Mouse (Mus musculus): ENCODE data around the gene Dcxr. TPM values are rescaled to one million over a fixed set of nuclear protein-coding genes. Genes with fewer than 3 reads are reported as not detected.
A peak's percentile ranks its signal among the peaks of the same experiment; 100 is the strongest.

Dcxr gene
- polyA plus RNA-seq, 1 experiment from 2014 or later, result 16.0 TPM

GRCm38 (mm10) chr11:120726243-120727168, 575 bp downstream of the Dcxr start:
- Histone ChIP-seq H3K36me3 (replicated peaks) (no peaks in the 10 kb centered on the region; the same call in 1 of the 2 replicates), H3K4me1 (peaks cover 38% of the 10 kb centered on the region), H3K27ac (replicated peaks) (peak overlapping the region; percentile 71; the same call in 1 of the 2 replicates), H3K9me3 (no peaks in the 10 kb centered on the region), H3K4me3 (peak overlapping the region; percentile 77), H3K27me3 (replicated peaks; ENCODE audit: low read depth, poor library complexity, severe bottlenecking) (peaks cover 76% of the 10 kb centered on the region)
- DNase-seq (ENCODE audit: low spot score), result no peak
- whole genome bisulfite sequencing, result 18% methylated on average over 36 of the region's 36 CpGs

- no peak overlapping the region for H3K27ac ChIP-seq (replicated peaks)
- H3K4me1 ChIP-seq, result peaks cover 39% of the 10 kb centered on the region
- H3K27me3 ChIP-seq (replicated peaks; ENCODE audit: low read depth, poor library complexity, severe bottlenecking), result peaks cover 60% of the 10 kb centered on the region
- H3K4me3 ChIP-seq, result no peak overlapping the region
- 86% methylated on average over 7 of the region's 7 CpGs for WGBS
- no peaks in the 10 kb centered on the region for H3K9me3 ChIP-seq
- peaks cover 16% of the 10 kb centered on the region for H3K36me3 ChIP-seq (replicated peaks)
- DNase-seq (ENCODE audit: low spot score), result no peak
Observed at GRCm38 (mm10) chr11:120723509-120723908, 3.6 kb downstream of the Dcxr start.

GRCm38 (mm10) chr11:120722761-120723382, 4.2 kb downstream of the Dcxr start:
- H3K27me3 ChIP-seq (replicated peaks; ENCODE audit: low read depth, poor library complexity, severe bottlenecking), result peaks cover 54% of the 10 kb centered on the region
- 90% methylated on average over 11 of the region's 11 CpGs for WGBS
- peaks cover 39% of the 10 kb centered on the region for H3K4me1 ChIP-seq
- no peak overlapping the region for H3K27ac ChIP-seq (replicated peaks)
- no peak for DNase-seq (ENCODE audit: low spot score)
- peak overlapping the region; percentile 72; the same call in 1 of the 2 replicates for H3K4me3 ChIP-seq
- no peaks in the 10 kb centered on the region for H3K9me3 ChIP-seq
- peaks cover 23% of the 10 kb centered on the region for H3K36me3 ChIP-seq (replicated peaks)

- Histone ChIP-seq H3K27ac (replicated peaks) (peak overlapping the region; percentile 75), H3K4me3 (peak overlapping the region; percentile 72), H3K9me3 (no peaks in the 10 kb centered on the region), H3K27me3 (replicated peaks; ENCODE audit: low read depth, poor library complexity, severe bottlenecking) (peaks cover 53% of the 10 kb centered on the region), H3K4me1 (peaks cover 35% of the 10 kb centered on the region), H3K36me3 (replicated peaks) (peaks cover 30% of the 10 kb centered on the region)
- DNase-seq (ENCODE audit: low spot score), result no peak
- WGBS, result 20% methylated on average over 21 of the region's 21 CpGs
Observed at GRCm38 (mm10) chr11:120722067-120722630, 4.9 kb downstream of the Dcxr start.

- Histone ChIP-seq H3K27ac (replicated peaks) (peak within 1 kb of the TSS; percentile 75), H3K4me3 (peak within 1 kb of the TSS; percentile 72), H3K9me3 (no peaks in the 10 kb centered on the region), H3K36me3 (replicated peaks) (peaks cover 37% of the 10 kb centered on the region), H3K4me1 (peaks cover 29% of the 10 kb centered on the region), H3K27me3 (replicated peaks; ENCODE audit: low read depth, poor library complexity, severe bottlenecking) (peaks cover 51% of the 10 kb centered on the region)
- DNase-seq (ENCODE audit: low spot score), result peak; percentile 87
- WGBS, result under 1% methylated on average over 90 of the region's 90 CpGs
Observed at GRCm38 (mm10) chr11:120721124-120722066, 5.7 kb downstream of the Dcxr start, which contains the start of gene Rac3. Gene Rac3 (plus strand): TSS chr11:120721470.

GRCm38 (mm10) chr11:120720450-120720849, 6.6 kb downstream of the Dcxr start:
- Histone ChIP-seq H3K36me3 (replicated peaks) (peaks cover 46% of the 10 kb centered on the region), H3K4me3 (peak overlapping the region; percentile 72), H3K27me3 (replicated peaks; ENCODE audit: low read depth, poor library complexity, severe bottlenecking) (peaks cover 41% of the 10 kb centered on the region), H3K9me3 (no peaks in the 10 kb centered on the region), H3K27ac (replicated peaks) (peak overlapping the region; percentile 75; the same call in 1 of the 2 replicates), H3K4me1 (peaks cover 27% of the 10 kb centered on the region)
- WGBS, result 12% methylated on average over 17 of the region's 17 CpGs
- peak; percentile 92 for DNase-seq (ENCODE audit: low spot score)

GRCm38 (mm10) chr11:120719841-120720376, 7.2 kb downstream of the Dcxr start:
- Histone ChIP-seq H3K4me1 (peaks cover 32% of the 10 kb centered on the region), H3K4me3 (no peak overlapping the region), H3K9me3 (no peaks in the 10 kb centered on the region), H3K27ac (replicated peaks) (no peak overlapping the region), H3K27me3 (replicated peaks; ENCODE audit: low read depth, poor library complexity, severe bottlenecking) (peaks cover 37% of the 10 kb centered on the region), H3K36me3 (replicated peaks) (peaks cover 51% of the 10 kb centered on the region)
- WGBS, result 90% methylated on average over 13 of the region's 13 CpGs
- DNase-seq (ENCODE audit: low spot score), result no peak

GRCm38 (mm10) chr11:120719242-120719641, 7.8 kb downstream of the Dcxr start:
- WGBS, result 95% methylated on average over 9 of the region's 9 CpGs
- Histone ChIP-seq H3K27ac (replicated peaks) (no peak overlapping the region), H3K4me3 (0 out of 2 replicates have a peak overlapping the region, but pooled peaks have one; percentile 3), H3K9me3 (no peaks in the 10 kb centered on the region), H3K4me1 (peaks cover 39% of the 10 kb centered on the region), H3K27me3 (replicated peaks; ENCODE audit: low read depth, poor library complexity, severe bottlenecking) (peaks cover 36% of the 10 kb centered on the region), H3K36me3 (replicated peaks) (peaks cover 51% of the 10 kb centered on the region)
- no peak for DNase-seq (ENCODE audit: low spot score)

- Histone ChIP-seq H3K27ac (replicated peaks) (no peak overlapping the region), H3K36me3 (replicated peaks) (peaks cover 64% of the 10 kb centered on the region), H3K4me3 (peak overlapping the region; percentile 76; the same call in 1 of the 2 replicates), H3K27me3 (replicated peaks; ENCODE audit: low read depth, poor library complexity, severe bottlenecking) (0 out of 2 replicates have a peak, but pooled peaks cover 4% of the 10 kb centered on the region), H3K9me3 (no peaks in the 10 kb centered on the region), H3K4me1 (peaks cover 38% of the 10 kb centered on the region)
- WGBS, result 90% methylated on average over 9 of the region's 9 CpGs
- DNase-seq (ENCODE audit: low spot score), result no peak
Observed at GRCm38 (mm10) chr11:120715131-120715530, 11.9 kb downstream of the Dcxr start.

GRCm38 (mm10) chr11:120714546-120714945, 12.5 kb downstream of the Dcxr start:
- Histone ChIP-seq H3K4me1 (peaks cover 41% of the 10 kb centered on the region), H3K27ac (replicated peaks) (peak overlapping the region; percentile 82), H3K36me3 (replicated peaks) (peaks cover 64% of the 10 kb centered on the region), H3K9me3 (no peaks in the 10 kb centered on the region), H3K4me3 (peak overlapping the region; percentile 76), H3K27me3 (replicated peaks; ENCODE audit: low read depth, poor library complexity, severe bottlenecking) (no peaks in the 10 kb centered on the region)
- DNase-seq (ENCODE audit: low spot score), result no peak
- 61% methylated on average over 10 of the region's 10 CpGs for WGBS

All from embryonic facial prominence, embryonic 10.5 days (tissue).